34 mouse cellular contexts compared by ENCODE assay signal in genomic region chr10:113930201-113930790, GRCm38 (mm10).
DNase-seq lines count a peak whose midpoint lies in the region; ATAC-seq and TF ChIP-seq lines count a peak whose summit lies in the region.
"Had no signal": no experiment of that assay in that cellular context is flagged by ENCODE, and none has a peak within 500 bp of the region (broad histone marks: within the 10 kb centered on the region; RNA-seq: fewer than 3 reads in every experiment).

No protein-coding gene starts in this region.

- no peak overlapping the region for H3K9ac ChIP-seq in midbrain, embryonic 14.5 days (replicated peaks; ENCODE audit: low read length)
- H3K9ac ChIP-seq: forebrain, embryonic 13.5 days; heart, embryonic 13.5 days; hindbrain, embryonic 14.5 days; liver, embryonic 14.5 days; lung, embryonic 14.5 days; midbrain, embryonic 15.5 days; neural tube, embryonic 15.5 days had no signal

- no peaks in the 10 kb centered on the region for H3K36me3 ChIP-seq in midbrain, embryonic 14.5 days (ENCODE audit: control insufficient read depth, insufficient read depth, low read length)
- H3K36me3 ChIP-seq: heart, embryonic 13.5 days; midbrain, embryonic 15.5 days; neural tube, embryonic 15.5 days had no signal

- no peak overlapping the region for H3K4me2 ChIP-seq in midbrain, embryonic 14.5 days (ENCODE audit: low read length)
- H3K4me2 ChIP-seq: forebrain, embryonic 13.5 days; heart, embryonic 13.5 days; hindbrain, embryonic 14.5 days; lung, embryonic 14.5 days; midbrain, embryonic 15.5 days; neural tube, embryonic 15.5 days had no signal

- no peaks in the 10 kb centered on the region for H3K27me3 ChIP-seq in midbrain, embryonic 14.5 days (ENCODE audit: control insufficient read depth, insufficient read depth, low read length)
- H3K27me3 ChIP-seq: CH12.LX; forebrain, embryonic 13.5 days; heart, embryonic 13.5 days; midbrain, embryonic 15.5 days; neural tube, embryonic 15.5 days had no signal

- ATAC-seq in frontal cortex, adult (ENCODE audit: low TSS enrichment): peak; percentile 92
- no peak for ATAC-seq in midbrain, embryonic 14.5 days (ENCODE audit: low FRiP score, low TSS enrichment)
- ATAC-seq: activated CD4-positive, CD25-positive, alpha-beta regulatory T cell, adult 4 months; forebrain, embryonic 13.5 days; intestine, postnatal 0 days; midbrain, embryonic 15.5 days had no signal

- no peak overlapping the region for H3K27ac ChIP-seq in midbrain, embryonic 14.5 days (replicated peaks; ENCODE audit: low read depth, low read length)
- H3K27ac ChIP-seq: forebrain, embryonic 13.5 days; heart, embryonic 13.5 days; hindbrain, embryonic 14.5 days; layer of hippocampus, adult 2 months; liver, embryonic 14.5 days; midbrain, embryonic 15.5 days; neural tube, embryonic 15.5 days; stomach, postnatal 0 days had no signal

- no peak for DNase-seq in frontal cortex, postnatal 10 days (ENCODE audit: low spot score in 2 of 2)
- peak; percentile 17 to 23 for DNase-seq in left cerebral cortex, adult 18-20 months (ENCODE audit: low spot score in 2 of 2)
- no peak for DNase-seq in left cerebral cortex, adult 11 months (ENCODE audit: low spot score)
- peak; percentile 41 to 44 for DNase-seq in right cerebral cortex, adult 2 months (ENCODE audit: low spot score in 2 of 2)
- no peak for DNase-seq in right cerebral cortex, postnatal 10 days (ENCODE audit: low spot score in 2 of 2)
- no peak for DNase-seq in lung, adult 2 months
- DNase-seq in midbrain, embryonic 14.5 days: no peak
- DNase-seq: adrenal gland, adult 2 months; adrenal gland, postnatal 36 days; cerebellum, adult 2 months; cerebellum, postnatal 14 days; gastrocnemius, postnatal 10 days; heart, postnatal 10 days; kidney, adult 9 months; kidney, postnatal 14 days; liver; lung, embryonic 14.5 days; lung, postnatal 14 days; retina, postnatal 1 day; spleen, adult 18-20 months; thymus, adult 2 months; thymus, postnatal 36 days had no signal

- H3K9me3 ChIP-seq in midbrain, embryonic 14.5 days (ENCODE audit: control insufficient read depth, low read length): no peaks in the 10 kb centered on the region
- H3K9me3 ChIP-seq: forebrain, embryonic 13.5 days; heart, embryonic 13.5 days; midbrain, embryonic 15.5 days; neural tube, embryonic 15.5 days had no signal

- TF ChIP-seq CTCF in lung, adult 2 months (IDR thresholded peaks at IDR 0.05; ENCODE audit: insufficient read depth, low read length): no peak

- H3K4me1 ChIP-seq in lung, adult 2 months (ENCODE audit: control insufficient read depth, insufficient read depth, low read length): no peaks in the 10 kb centered on the region
- no peaks in the 10 kb centered on the region for H3K4me1 ChIP-seq in midbrain, embryonic 14.5 days (ENCODE audit: control insufficient read depth, insufficient read depth, low read length)
- H3K4me1 ChIP-seq: forebrain, embryonic 13.5 days; heart, embryonic 13.5 days; midbrain, embryonic 15.5 days; neural tube, embryonic 15.5 days had no signal

- WGBS in lung, adult 2 months: 72% methylated on average over 6 of the region's 6 CpGs
- whole genome bisulfite sequencing in midbrain, embryonic 14.5 days: 74% methylated on average over 6 of the region's 6 CpGs

- TF ChIP-seq POLR2A in lung, adult 2 months (IDR thresholded peaks at IDR 0.05; ENCODE audit: borderline replicate concordance, extremely low read depth, low read depth, low read length): no peak

- H3K4me3 ChIP-seq in lung, adult 2 months (replicated peaks; ENCODE audit: extremely low read depth, low read depth, low read length): no peak overlapping the region
- no peak overlapping the region for H3K4me3 ChIP-seq in midbrain, embryonic 14.5 days (replicated peaks; ENCODE audit: low read depth, low read length)
- H3K4me3 ChIP-seq: forebrain, embryonic 13.5 days; heart, embryonic 13.5 days; layer of hippocampus, adult 2 months; midbrain, embryonic 15.5 days; neural tube, embryonic 15.5 days had no signal

Comparison
In these comparisons a context has a peak if more than half of its experiments do, and no peak if none do; other contexts are left out.
1. DNase-seq: peak in left cerebral cortex, adult 18-20 months (2 of 2) and right cerebral cortex, adult 2 months (2 of 2); none in frontal cortex, postnatal 10 days (0 of 2), left cerebral cortex, adult 11 months (single experiment), right cerebral cortex, postnatal 10 days (0 of 2), lung, adult 2 months (single experiment) and midbrain, embryonic 14.5 days (single experiment).